Mouse (Mus musculus): Measurements from ENCODE around the gene Atp2b4. TPM values are rescaled to one million over a fixed set of nuclear protein-coding genes. Genes with fewer than 3 reads are reported as not detected.

The Atp2b4 gene
- polyA plus RNA-seq, 1 experiment from 2014 or later: 15.6 TPM

DNA sequence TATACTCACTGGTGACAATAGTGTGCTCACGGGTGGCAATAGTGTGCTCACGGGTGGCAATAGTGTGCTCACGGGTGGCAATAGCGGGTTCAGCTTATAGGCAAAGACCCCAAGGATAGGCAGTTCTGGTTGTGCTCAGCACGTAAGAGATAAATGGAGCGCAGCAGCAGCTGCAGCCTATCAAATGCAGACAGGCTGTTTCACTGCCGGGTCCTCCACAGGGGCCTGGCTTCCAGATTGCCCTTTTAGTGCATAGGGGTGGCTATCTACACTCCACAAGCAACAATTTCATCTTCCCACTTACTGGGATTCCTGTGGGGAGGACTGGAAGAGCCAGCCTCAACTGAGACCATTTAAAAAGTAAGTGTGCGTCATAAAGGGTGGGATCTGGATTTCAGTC lies 7.2 kb upstream of the Atp2b4 start:
- Histone ChIP-seq H3K4me2 (ENCODE audit: low read length) (no peak overlapping the region), H3K36me3 (ENCODE audit: control insufficient read depth, insufficient read depth, low read length) (no peaks in the 10 kb centered on the region), H3K27ac (replicated peaks; ENCODE audit: low read depth, low read length) (no peak overlapping the region), H3K9ac (replicated peaks; ENCODE audit: low read length) (no peak overlapping the region), H3K27me3 (ENCODE audit: control insufficient read depth, insufficient read depth, low read length) (no peaks in the 10 kb centered on the region), H3K4me3 (replicated peaks; ENCODE audit: low read depth, low read length) (no peak overlapping the region), H3K9me3 (ENCODE audit: control insufficient read depth, low read length) (no peaks in the 10 kb centered on the region), H3K4me1 (ENCODE audit: control insufficient read depth, insufficient read depth, low read length) (no peaks in the 10 kb centered on the region)
- DNase-seq: no peak
- no peak for ATAC-seq (ENCODE audit: low FRiP score, low TSS enrichment)
- WGBS: 88% methylated on average over 8 of the region's 8 CpGs

DNA sequence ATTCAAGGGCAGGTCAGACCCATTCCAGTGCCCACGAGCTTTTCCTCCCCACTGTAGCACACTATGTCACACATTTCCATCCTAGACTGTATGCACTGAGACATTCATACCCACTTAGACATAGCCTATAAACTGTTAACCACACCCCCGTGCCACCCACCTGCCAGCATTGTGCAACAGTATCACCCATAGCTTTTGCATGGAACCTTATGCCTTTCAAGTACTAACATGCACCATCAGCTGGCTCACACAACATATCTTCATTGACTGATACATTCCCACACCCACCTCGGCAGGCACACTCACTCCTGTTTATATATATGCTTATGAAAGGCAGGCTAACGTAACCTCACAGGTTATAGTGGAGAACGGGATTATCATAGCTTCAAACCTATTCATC lies 902 bp upstream of the Atp2b4 start:
- Histone ChIP-seq H3K27me3 (ENCODE audit: control insufficient read depth, insufficient read depth, low read length) (no peaks in the 10 kb centered on the region), H3K9ac (replicated peaks; ENCODE audit: low read length) (no peak overlapping the region), H3K27ac (replicated peaks; ENCODE audit: low read depth, low read length) (no peak overlapping the region), H3K9me3 (ENCODE audit: control insufficient read depth, low read length) (no peaks in the 10 kb centered on the region), H3K4me1 (ENCODE audit: control insufficient read depth, insufficient read depth, low read length) (peaks cover 33% of the 10 kb centered on the region), H3K36me3 (ENCODE audit: control insufficient read depth, insufficient read depth, low read length) (no peaks in the 10 kb centered on the region), H3K4me3 (replicated peaks; ENCODE audit: low read depth, low read length) (no peak overlapping the region), H3K4me2 (ENCODE audit: low read length) (peak overlapping the region; percentile 75; the same call in 1 of the 2 replicates)
- no peak for DNase-seq
- 69% methylated on average over 5 of the region's 5 CpGs for WGBS
- ATAC-seq (ENCODE audit: low FRiP score, low TSS enrichment): no peak

DNA sequence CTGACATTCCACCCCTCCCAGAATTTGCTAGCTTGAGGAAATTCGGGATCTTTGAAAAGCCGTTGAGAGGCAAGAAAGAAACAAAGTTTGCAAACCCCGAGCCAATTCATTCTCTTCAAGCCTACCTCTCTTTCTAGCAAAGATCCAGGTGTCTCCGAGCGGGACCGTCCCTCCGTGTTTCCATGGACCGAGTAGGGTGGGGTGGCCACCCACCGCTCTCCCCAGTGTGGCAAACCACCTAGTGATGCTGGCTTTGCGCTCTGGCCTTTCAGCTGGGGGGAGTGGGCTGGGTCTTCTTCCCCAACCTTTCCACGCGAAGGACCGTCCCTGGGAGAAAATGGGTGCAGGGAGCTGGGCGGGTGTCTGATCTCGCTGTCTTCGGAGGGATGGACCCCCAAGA lies 329 bp downstream of the Atp2b4 start:
- no peak overlapping the region for H3K27ac ChIP-seq (replicated peaks; ENCODE audit: low read depth, low read length)
- no peaks in the 10 kb centered on the region for H3K27me3 ChIP-seq (ENCODE audit: control insufficient read depth, insufficient read depth, low read length)
- ATAC-seq (ENCODE audit: low FRiP score, low TSS enrichment) (no peak), DNase-seq (no peak)
- H3K4me2 ChIP-seq (ENCODE audit: low read length): peak overlapping the region; percentile 75
- peak overlapping the region; percentile 31 for H3K9ac ChIP-seq (replicated peaks; ENCODE audit: low read length)
- H3K36me3 ChIP-seq (ENCODE audit: control insufficient read depth, insufficient read depth, low read length): no peaks in the 10 kb centered on the region
- WGBS: under 1% methylated on average over 16 of the region's 16 CpGs
- H3K4me1 ChIP-seq (ENCODE audit: control insufficient read depth, insufficient read depth, low read length): peaks cover 33% of the 10 kb centered on the region
- peak overlapping the region; percentile 42 for H3K4me3 ChIP-seq (replicated peaks; ENCODE audit: low read depth, low read length)
- H3K9me3 ChIP-seq (ENCODE audit: control insufficient read depth, low read length): no peaks in the 10 kb centered on the region

DNA sequence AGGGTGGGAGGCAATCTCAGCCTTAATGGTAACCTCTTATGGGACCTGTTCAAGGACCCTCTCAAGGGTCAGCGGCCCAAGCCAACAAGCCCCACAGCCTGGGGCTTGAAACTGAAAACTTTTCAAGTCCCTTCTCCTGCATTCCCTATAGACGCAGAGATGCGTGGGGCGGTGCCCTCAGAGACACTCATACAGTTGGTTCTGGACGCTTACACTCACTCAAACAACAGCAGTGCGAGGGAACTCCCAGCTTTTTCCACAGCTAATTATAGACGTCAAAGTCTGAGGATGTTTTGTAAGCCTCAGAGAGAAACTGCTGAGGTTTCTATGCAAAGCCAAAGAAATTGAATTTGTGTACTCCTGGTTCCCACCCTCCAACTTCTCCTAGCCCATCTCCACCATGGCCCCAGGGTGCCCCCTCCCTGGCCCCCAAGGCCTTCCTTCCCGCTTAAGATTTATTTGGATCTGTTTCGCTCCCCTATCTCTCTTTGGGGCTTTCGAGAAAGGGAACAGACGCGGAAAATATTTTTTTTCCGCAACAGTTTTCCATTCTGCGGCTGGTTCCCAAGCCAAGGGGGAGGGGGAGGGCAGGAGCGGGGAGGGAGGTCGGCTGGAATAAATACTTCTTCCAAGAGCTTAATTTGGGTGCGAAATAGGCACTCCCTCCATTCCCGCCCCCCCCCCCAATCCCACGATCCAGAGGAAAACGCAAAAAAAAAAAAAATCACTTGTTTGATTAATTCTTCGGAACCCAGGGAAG lies 975 bp downstream of the Atp2b4 start:
- peak overlapping the region; percentile 42 for H3K4me3 ChIP-seq (replicated peaks; ENCODE audit: low read depth, low read length)
- DNase-seq (peak; percentile 54), ATAC-seq (ENCODE audit: low FRiP score, low TSS enrichment) (no peak)
- H3K36me3 ChIP-seq (ENCODE audit: control insufficient read depth, insufficient read depth, low read length): no peaks in the 10 kb centered on the region
- peaks cover 33% of the 10 kb centered on the region for H3K4me1 ChIP-seq (ENCODE audit: control insufficient read depth, insufficient read depth, low read length)
- H3K27me3 ChIP-seq (ENCODE audit: control insufficient read depth, insufficient read depth, low read length): no peaks in the 10 kb centered on the region
- H3K4me2 ChIP-seq (ENCODE audit: low read length): peak overlapping the region; percentile 75
- H3K27ac ChIP-seq (replicated peaks; ENCODE audit: low read depth, low read length): no peak overlapping the region
- 4% methylated on average over 21 of the region's 21 CpGs for WGBS
- H3K9me3 ChIP-seq (ENCODE audit: control insufficient read depth, low read length): no peaks in the 10 kb centered on the region
- H3K9ac ChIP-seq (replicated peaks; ENCODE audit: low read length): peak overlapping the region; percentile 31; the same call in 1 of the 2 replicates

DNA sequence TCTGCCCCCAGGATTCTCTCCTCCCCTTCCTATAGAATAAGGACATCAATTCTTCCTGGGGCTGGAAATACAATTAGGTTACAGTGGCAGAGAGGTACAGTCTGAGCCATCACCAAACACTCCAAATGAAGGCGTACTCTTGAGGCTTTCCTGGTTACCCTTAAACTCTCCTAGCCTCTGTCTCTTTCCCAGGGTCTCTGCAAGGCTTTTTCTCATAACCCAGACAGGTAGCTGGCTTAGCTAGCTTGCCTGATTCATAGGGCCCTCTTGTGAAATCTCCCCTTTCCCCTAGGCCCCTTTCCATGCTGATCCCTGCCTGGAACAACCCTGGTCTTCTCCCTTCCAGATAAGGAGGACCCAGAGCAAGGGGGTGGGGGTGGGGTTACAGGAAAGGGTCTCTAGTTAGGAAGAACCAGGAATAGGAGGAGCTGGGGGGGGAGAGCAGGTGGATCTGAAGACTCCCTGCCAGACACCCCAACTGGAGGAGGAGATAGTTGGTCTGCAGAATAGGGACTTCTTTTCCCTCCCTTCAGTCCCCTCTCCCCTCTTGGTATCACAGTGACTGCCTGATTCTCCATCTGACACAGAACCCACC lies 1.9 kb downstream of the Atp2b4 start:
- peaks cover 33% of the 10 kb centered on the region for H3K4me1 ChIP-seq (ENCODE audit: control insufficient read depth, insufficient read depth, low read length)
- no peak for ATAC-seq (ENCODE audit: low FRiP score, low TSS enrichment)
- WGBS: 59% methylated on average over 1 of the region's 1 CpGs
- peak overlapping the region; percentile 75 for H3K4me2 ChIP-seq (ENCODE audit: low read length)
- H3K9ac ChIP-seq (replicated peaks; ENCODE audit: low read length): no peak overlapping the region
- no peak overlapping the region for H3K27ac ChIP-seq (replicated peaks; ENCODE audit: low read depth, low read length)
- DNase-seq: no peak
- no peaks in the 10 kb centered on the region for H3K9me3 ChIP-seq (ENCODE audit: control insufficient read depth, low read length)
- no peaks in the 10 kb centered on the region for H3K27me3 ChIP-seq (ENCODE audit: control insufficient read depth, insufficient read depth, low read length)
- peak overlapping the region; percentile 42; the same call in 1 of the 2 replicates for H3K4me3 ChIP-seq (replicated peaks; ENCODE audit: low read depth, low read length)
- H3K36me3 ChIP-seq (ENCODE audit: control insufficient read depth, insufficient read depth, low read length): no peaks in the 10 kb centered on the region

DNA sequence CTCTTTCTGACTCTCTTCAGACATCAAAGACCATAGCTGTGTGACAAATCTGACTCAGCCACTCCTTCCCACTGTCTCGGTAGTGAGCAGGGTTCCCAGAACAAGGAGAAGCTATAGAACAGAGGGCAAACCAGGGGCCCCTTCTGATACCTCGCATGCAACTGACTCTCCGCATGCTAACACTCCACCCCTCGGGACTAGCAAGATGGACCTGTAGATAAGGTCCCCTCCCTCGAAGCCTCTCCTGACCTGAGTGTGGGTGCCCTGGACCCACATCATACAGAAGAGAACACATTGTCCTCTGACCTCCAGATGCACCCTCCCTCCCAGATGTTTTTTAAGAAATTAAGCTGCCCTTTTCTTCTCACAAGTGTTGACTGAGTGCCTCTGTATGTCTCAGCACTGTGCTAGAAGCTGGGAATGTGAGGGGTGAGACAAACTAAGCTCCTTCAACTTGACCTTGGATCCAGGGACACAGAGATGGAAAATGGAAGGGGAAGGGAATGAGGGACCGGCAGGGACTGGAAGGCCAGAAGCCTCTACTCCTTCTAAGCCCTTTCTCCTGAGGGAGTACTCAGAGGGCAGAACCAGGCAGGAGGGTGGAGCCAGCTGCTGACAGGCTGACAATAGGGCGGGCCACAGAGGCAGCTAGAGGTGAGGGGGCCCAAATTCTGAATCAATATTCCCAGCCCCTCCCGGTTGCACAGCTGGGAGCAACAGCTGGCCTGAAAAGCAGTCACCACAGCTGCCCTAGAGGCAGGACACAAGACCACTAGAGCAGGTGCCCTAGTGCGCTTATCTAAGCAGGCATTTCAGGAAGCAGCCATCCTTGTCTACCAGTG lies 2.6 kb downstream of the Atp2b4 start:
- no peak overlapping the region for H3K9ac ChIP-seq (replicated peaks; ENCODE audit: low read length)
- no peak overlapping the region for H3K4me3 ChIP-seq (replicated peaks; ENCODE audit: low read depth, low read length)
- no peaks in the 10 kb centered on the region for H3K36me3 ChIP-seq (ENCODE audit: control insufficient read depth, insufficient read depth, low read length)
- 33% methylated on average over 9 of the region's 9 CpGs for WGBS
- H3K4me1 ChIP-seq (ENCODE audit: control insufficient read depth, insufficient read depth, low read length): peaks cover 33% of the 10 kb centered on the region
- H3K9me3 ChIP-seq (ENCODE audit: control insufficient read depth, low read length): no peaks in the 10 kb centered on the region
- ATAC-seq (ENCODE audit: low FRiP score, low TSS enrichment): no peak
- H3K4me2 ChIP-seq (ENCODE audit: low read length): peak overlapping the region; percentile 75
- no peaks in the 10 kb centered on the region for H3K27me3 ChIP-seq (ENCODE audit: control insufficient read depth, insufficient read depth, low read length)
- no peak overlapping the region for H3K27ac ChIP-seq (replicated peaks; ENCODE audit: low read depth, low read length)
- no peak for DNase-seq

DNA sequence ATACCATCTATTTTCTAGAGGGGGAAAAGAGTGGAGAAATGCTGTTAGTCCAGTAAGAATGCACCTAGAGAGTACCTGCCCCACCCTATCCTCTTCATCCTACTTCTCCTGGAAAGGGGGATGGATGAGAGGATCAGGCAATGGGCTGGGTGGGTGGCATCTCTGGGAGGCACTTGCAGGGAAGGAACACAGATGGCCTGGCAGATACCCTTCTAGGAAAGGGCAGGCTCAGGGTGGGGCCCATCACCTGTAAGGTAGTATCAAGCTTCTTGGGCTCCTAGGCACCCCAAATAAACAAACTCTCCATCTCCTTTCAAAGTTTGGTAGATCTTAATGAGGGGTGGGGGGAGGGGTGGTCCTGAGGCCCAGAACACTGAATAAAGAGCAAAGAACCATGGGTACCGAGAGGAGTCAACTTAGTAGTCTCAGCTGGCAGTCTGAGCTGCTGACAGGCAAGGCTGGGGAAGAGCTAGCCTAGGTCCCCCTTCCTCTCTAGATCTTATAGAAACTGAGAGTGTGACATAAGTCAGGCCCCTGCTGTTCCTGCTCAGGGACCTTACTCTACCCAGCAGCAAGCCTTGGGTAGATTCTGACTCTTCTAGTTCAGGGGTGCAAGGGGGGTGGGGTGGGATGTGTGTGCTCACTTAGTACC lies 3.4 kb downstream of the Atp2b4 start:
- DNase-seq (no peak), ATAC-seq (ENCODE audit: low FRiP score, low TSS enrichment) (no peak)
- Histone ChIP-seq H3K27ac (replicated peaks; ENCODE audit: low read depth, low read length) (no peak overlapping the region), H3K9me3 (ENCODE audit: control insufficient read depth, low read length) (no peaks in the 10 kb centered on the region), H3K4me1 (ENCODE audit: control insufficient read depth, insufficient read depth, low read length) (peaks cover 33% of the 10 kb centered on the region), H3K36me3 (ENCODE audit: control insufficient read depth, insufficient read depth, low read length) (no peaks in the 10 kb centered on the region), H3K4me3 (replicated peaks; ENCODE audit: low read depth, low read length) (no peak overlapping the region), H3K9ac (replicated peaks; ENCODE audit: low read length) (no peak overlapping the region), H3K4me2 (ENCODE audit: low read length) (no peak overlapping the region), H3K27me3 (ENCODE audit: control insufficient read depth, insufficient read depth, low read length) (no peaks in the 10 kb centered on the region)
- whole genome bisulfite sequencing: 36% methylated on average over 1 of the region's 1 CpGs

DNA sequence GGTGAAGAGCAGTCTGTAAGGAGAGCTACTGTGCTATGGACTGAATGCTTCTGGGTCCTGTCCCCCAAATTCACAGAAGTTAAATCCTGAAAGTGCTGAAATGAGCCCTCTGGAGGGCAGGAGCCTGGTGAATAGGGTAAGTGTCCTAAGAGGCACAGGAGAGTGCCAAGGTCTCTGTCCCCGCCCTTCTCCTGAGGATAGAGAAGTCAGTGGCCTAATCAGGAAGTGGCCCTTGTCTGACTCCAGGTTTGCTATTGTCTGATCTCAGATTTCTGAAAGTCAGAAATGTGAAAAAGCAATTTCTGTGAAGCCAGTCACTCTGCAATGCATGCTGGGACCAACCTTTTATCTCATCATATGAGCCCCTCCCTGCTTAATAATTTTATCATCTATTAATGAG lies 7.2 kb downstream of the Atp2b4 start:
- Histone ChIP-seq H3K4me1 (ENCODE audit: control insufficient read depth, insufficient read depth, low read length) (0 out of 2 replicates have a peak, but pooled peaks cover 3% of the 10 kb centered on the region), H3K27me3 (ENCODE audit: control insufficient read depth, insufficient read depth, low read length) (no peaks in the 10 kb centered on the region), H3K27ac (replicated peaks; ENCODE audit: low read depth, low read length) (no peak overlapping the region), H3K36me3 (ENCODE audit: control insufficient read depth, insufficient read depth, low read length) (no peaks in the 10 kb centered on the region), H3K4me3 (replicated peaks; ENCODE audit: low read depth, low read length) (no peak overlapping the region), H3K4me2 (ENCODE audit: low read length) (no peak overlapping the region), H3K9ac (replicated peaks; ENCODE audit: low read length) (no peak overlapping the region), H3K9me3 (ENCODE audit: control insufficient read depth, low read length) (no peaks in the 10 kb centered on the region)
- ATAC-seq (ENCODE audit: low FRiP score, low TSS enrichment) (no peak), DNase-seq (no peak)
- WGBS: 74% methylated on average over 1 of the region's 1 CpGs
